Mouse (Mus musculus) retina, embryonic 14.5 days (tissue): ENCODE results near the gene Hps5.

ENCODE experiments used
- DNase-seq: peaks from one replicate; pipeline ENCODE4 v3.0.0-alpha.2; 2015; ENCODE audit warnings: low spot score

Hps5 gene

DNA sequence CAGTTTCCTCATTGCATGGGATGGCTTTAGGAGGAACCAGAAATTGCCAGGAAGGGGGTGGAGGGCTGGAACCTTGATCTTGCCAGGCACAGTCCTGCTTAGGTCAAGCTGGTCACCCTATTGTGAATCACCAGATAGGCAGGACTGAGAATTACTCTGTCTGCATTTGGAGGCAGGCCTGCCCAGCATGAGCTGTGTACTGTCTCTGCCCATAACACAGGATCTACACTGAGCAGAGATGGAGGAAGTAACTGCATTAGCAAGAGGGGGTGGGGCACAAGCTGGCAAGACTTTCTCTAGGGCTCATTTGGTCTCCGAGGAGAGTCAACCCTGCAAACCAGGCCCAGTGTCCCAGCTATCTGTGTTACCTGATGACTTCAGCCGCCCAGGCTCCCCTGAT, 60.9 kb downstream of the Hps5 start:
- no peak for DNase-seq

DNA sequence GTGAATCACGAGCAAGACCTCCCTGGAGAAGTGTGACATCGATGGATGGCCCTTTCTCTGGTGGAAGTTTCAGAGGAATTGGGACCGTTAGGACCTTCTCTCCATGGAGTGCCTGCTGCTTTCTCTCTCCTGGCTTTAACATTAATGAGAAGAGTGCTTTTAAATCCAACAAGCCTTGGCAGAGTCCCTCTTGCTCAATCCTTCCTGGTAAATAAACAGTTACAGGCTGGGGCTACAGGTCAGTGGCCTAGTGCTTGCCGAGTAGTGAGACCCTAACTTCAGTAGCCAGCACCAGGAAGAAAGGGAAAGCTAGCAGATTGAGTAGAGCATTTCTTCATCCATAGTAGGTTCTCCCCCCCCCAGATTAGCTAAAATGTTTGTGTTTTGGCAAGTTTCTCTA, 63.4 kb downstream of the Hps5 start, which contains the start of gene Saa4:
TSS of gene Saa4 (minus strand) at position 146 of the 400 bp plus-strand sequence.
- no peak for DNase-seq

DNA sequence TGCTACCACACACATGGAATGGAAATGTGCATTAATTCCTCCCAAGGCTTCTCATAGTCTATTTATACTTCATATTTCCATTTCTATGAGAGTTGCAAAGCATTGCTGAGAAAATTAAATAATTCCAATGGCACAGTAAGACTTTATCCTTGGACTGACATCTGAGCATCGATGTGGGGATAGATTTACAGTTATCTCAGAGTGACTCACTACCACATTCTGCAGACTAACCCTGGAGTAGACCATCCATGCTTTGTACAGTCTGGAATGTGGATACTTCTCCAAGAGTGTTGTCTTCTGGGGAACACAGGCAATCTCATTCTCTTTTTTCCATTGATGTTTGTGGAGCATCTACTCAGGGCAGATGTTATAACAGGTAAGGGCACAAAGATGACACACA, 68.3 kb downstream of the Hps5 start:
- no peak for DNase-seq

DNA sequence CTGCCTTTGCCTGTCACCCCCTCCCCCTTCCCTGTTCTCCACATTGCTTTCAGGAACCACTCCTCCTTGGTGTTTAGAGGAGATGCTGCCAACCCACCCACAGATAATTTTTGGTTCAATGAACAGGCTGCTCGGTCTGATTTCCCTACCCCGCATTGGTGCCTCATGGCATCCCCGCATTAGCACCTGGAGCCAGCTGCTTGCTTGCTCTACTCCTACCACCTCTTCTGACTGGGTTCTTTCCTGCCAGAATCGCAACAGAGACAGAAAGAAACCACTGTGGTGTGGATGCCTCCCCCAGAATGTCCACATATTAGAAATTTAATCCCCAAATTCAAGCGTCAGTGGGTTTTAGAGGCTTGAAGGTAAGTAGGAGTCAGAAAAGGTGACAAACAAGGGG, 71.5 kb downstream of the Hps5 start:
- no peak for DNase-seq

DNA sequence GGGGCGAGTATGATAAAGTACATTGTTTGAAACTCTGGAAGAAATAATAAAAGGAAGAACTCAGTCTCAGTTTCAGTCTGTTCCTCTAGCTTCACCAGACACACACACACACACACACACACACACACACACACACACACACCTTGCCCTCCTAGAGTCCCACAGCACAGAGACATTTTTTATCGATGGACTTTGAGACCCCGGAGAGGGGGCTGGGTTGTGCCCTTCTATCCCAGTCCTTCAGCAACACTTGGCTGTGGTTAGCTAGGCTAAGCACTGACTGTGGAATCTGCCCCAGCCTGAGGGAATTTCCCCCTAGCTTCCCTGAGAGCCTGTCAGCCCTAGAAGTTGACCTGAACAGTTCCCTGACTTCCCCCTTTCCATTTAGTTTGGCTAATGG, 72.0 kb downstream of the Hps5 start:
- DNase-seq: no peak

DNA sequence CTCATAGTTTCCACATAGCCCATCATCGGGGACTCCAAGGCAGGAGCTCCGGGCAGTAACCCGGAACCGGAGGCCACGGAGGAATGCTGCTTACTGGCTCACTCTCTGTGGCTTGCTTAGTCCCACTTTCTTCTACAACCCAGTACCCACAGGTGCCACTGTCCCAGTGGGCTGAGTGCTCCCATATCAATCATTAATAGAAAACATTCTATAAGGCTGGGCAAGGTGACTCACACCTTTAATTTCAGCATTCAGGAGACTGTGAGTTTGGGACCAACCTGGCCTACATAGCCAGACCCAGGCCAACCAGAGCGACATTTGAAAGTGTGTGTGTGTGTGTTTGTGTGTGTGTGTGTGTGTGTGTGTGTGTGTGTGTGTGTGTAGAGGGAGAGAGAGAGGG, 72.5 kb downstream of the Hps5 start:
- DNase-seq: no peak

DNA sequence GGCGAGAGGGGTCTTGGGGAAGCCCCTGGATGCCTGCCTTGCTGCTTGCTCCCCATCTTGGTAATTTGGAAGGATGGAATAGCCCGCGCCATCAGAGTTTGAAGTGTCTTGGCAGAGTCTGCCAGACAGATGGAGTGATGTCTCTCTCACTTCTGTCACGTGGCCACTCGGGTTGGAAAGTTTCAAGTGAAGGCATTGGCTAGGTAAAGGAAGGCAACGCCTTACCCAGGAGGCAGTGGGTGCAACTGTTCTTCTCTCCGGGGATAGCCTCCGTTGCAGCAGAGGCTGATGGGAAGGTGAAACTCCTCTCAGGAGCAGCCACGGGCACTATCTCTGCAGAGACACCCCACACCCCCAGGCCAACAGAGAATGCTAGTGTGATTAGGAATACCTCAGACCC, 75.4 kb downstream of the Hps5 start:
- no peak for DNase-seq

DNA sequence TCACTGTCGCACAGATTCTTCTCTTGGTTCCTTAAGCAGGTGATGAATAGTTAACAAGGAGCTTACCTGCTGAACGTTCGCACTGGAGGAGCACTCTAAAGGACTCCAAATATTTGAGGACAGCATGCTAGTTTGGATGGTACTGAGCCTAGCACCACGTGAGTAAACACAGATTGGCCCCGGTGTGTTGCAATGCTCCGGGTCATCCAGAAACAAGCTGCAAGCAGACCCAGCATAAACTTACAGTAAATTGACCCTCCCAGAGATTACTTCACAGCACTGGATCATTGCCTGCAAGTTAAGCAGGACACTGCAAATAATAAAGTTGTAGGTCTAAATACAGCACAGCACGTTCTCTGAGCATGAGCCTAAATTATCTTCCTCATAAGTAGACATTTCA, 76.3 kb downstream of the Hps5 start:
- DNase-seq: no peak

DNA sequence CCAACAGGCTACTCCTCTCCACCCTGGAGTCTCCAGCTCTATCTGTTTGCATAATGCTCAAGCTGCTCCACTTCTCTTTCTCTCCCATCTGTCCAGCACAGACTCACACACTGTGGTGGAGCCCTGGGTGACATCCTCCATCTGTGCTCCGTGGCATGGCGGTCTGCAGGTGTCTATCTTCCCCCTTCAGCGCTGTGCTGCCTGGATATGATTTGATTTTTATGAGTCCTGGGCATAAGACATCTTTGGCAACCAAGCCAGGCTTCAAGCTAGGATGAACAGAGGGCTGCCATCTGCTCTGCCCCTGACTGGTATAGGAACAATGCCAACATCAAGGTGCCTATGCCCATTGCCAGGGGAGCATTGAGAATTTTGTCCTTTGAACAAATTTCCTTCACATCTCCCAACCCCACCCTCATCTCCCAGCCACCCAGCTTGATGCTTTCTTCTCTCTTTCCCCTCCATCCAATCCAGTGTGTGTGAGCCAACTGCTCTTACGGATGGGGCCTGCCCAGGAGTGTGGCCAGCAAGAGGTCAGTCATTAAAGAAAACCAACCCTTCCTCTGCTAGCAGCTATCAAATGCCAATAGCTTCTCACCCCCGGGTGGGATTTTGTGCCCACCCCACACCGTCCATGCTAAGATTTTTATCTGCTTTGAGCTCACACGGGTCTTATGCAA, 77.1 kb downstream of the Hps5 start:
- DNase-seq: no peak

DNA sequence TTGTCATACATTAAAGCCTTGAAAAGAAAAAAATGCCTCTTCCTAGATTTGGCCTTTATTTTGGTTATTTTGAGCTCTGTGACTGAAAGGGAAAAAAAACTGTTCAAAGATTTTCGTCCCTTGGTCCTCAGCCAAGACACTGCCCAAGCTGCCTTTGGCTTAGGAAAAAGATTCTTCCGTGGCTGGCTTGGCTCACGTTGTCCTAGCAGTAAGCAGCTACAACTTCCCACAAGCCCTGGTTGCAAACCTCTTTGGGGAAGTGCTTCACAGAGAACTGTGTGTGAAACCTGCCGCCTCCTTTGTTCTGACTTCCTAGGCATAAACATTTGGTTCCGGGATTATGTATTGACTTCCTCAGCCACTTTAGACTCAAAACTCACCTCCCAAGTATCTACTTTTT, 79.0 kb downstream of the Hps5 start:
- no peak for DNase-seq

DNA sequence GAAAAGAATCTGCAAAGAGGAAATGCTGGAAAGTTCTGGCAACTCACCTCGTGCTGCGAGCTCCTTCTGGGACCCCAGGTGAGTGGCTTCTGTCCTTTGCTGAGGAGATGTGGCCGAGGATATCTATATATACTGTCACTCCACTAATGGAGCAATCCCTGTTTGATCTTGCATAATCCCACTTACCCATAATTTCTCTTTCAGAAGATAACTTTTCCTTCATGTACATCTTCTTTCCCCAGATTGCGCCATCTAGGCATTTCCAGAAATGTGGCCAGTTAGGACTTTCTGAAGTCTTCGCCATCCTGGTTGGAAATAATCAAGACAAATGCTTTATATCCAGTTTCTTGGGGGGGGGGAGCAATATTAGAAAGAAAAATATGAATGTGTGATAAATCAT, 80.3 kb downstream of the Hps5 start, which contains the start of gene Saa3:
TSS of gene Saa3 (minus strand) at position 101 of the 400 bp plus-strand sequence.
- no peak for DNase-seq

DNA sequence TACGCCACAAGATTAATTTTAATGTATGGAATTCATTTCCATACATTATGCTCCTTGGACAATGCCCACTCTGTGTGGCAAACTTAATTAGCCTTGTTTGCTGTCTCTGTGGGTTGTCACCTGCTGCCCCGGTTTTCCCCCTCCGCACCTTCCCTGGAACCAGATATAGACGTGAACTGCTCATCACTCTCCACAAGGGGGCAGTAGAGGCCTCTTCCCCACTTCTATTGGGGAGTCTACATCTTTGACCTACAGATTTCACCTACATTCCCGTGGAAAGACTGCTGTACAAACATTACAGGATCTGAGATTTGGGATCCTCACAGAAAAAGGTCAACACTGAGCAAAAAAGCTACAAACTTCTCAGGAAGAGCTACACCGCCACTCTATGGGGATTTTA, 81.3 kb downstream of the Hps5 start:
- DNase-seq: peak; percentile 78

DNA sequence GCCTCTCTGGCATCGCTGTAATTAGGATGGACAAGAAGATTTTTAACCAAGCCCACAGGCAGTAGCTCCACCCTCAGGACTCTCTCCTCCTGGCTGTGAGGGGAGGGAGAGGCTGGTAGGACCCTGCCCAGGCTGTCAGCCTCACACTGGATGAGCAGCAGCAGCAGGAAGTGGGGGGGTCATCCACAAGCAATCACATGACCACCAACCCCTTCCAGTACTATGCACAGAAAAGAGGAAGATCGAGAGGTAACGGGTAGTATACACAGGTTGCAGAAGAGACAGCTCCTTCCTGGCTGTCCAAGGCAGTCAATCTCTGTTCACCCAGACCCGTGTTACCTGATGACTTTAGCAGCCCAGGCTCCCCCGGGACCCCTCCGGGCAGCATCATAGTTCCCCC, 83.6 kb downstream of the Hps5 start:
- no peak for DNase-seq
